Mouse (Mus musculus) lung, embryonic 16.5 days (tissue): ENCODE measurements around the gene Megf8. TPM values are rescaled to one million over a fixed set of nuclear protein-coding genes. Genes with fewer than 3 reads are reported as not detected.
"Not testable (repeated sequence)": the region's sequence is repeated elsewhere in the genome, so short reads cannot be mapped to it uniquely, and the experiment has no call there.

ENCODE experiments used
- ATAC-seq: fragments of 200-750 bp; cut with Nextera tagmentation; 2 replicates; pipeline ENCODE4 v1.8.0; 2017; ENCODE audit warnings: low read depth, mild to moderate bottlenecking, moderate library complexity
- H3K27ac ChIP-seq: fragments of 300-500 bp; sonication (generic); 2 replicates; pipeline ENCODE4 v1.5.1; 2014; ENCODE audit warnings: mild to moderate bottlenecking, control low read depth, low read length
- H3K27me3 ChIP-seq: fragments of 300-500 bp; sonication (generic); 2 replicates; pipeline ENCODE4 v1.6.1; 2014; ENCODE audit warnings: low read depth, low read length, mixed read lengths; ENCODE audit not compliant: control insufficient read depth, insufficient read depth
- H3K36me3 ChIP-seq: fragments of 300-500 bp; sonication (generic); 2 replicates; pipeline ENCODE4 v1.6.1; 2014; ENCODE audit warnings: low read length; ENCODE audit not compliant: control insufficient read depth, insufficient read depth
- H3K4me1 ChIP-seq: fragments of 300-500 bp; sonication (generic); replicated peaks from 2 replicates; pipeline ENCODE4 v1.6.1; 2014; ENCODE audit warnings: low read length, mixed read lengths; ENCODE audit not compliant: control insufficient read depth, insufficient read depth
- H3K4me2 ChIP-seq: fragments of 300-500 bp; sonication (generic); 2 replicates; pipeline ENCODE4 v1.6.1; 2014; ENCODE audit warnings: low read depth, low read length, control low read depth
- H3K4me3 ChIP-seq: fragments of 300-500 bp; sonication (generic); 2 replicates; pipeline ENCODE4 v1.5.1; 2014; ENCODE audit warnings: mild to moderate bottlenecking, low read length, control low read depth
- H3K9ac ChIP-seq: fragments of 300-500 bp; sonication (generic); 2 replicates; pipeline ENCODE4 v1.6.1; 2014; ENCODE audit warnings: low read length, control low read depth
- H3K9me3 ChIP-seq: fragments of 300-500 bp; sonication (generic); 2 replicates; pipeline ENCODE4 v1.6.1; 2016; ENCODE audit warnings: low read length; ENCODE audit not compliant: control insufficient read depth
- WGBS: fragments of 180-500 bp; shearing (Covaris S2); extraction: QIAGEN DNeasy Blood & Tissue Kit; methylation state at CpG from one replicate; pipeline ENCODE4 v1.1.7; 2014; 5-methylcytosine and 5-hydroxymethylcytosine counted together
- polyA plus RNA-seq: library from polyadenylated mRNA; unstranded; fragments of >200 nt; fragmentation: Nextera tagmentation; extraction: Ambion mirVana; gene quantifications from 2 replicates; pipeline ENCODE4 v1.2.1, GENCODE M21; 2015

Megf8 gene
- polyA plus RNA-seq, 1 experiment from 2014 or later = 12.1 TPM

- H3K4me2 ChIP-seq = peak overlapping the region; percentile 77
- H3K4me1 ChIP-seq = peaks cover 22% of the 10 kb centered on the region
- H3K4me3 ChIP-seq = peak overlapping the region; percentile 51
- H3K27me3 ChIP-seq = peaks cover 41% of the 10 kb centered on the region
- H3K9me3 ChIP-seq = no peaks in the 10 kb centered on the region
- no peaks in the 10 kb centered on the region for H3K36me3 ChIP-seq
- H3K27ac ChIP-seq = no peak overlapping the region
- ATAC-seq = no peak
- peak overlapping the region; percentile 49 for H3K9ac ChIP-seq
- WGBS = under 1% methylated on average over 55 of the region's 69 CpGs
Measured at GRCm38 (mm10) chr7:25315306-25316041, 1.5 kb upstream of the Megf8 start.

DNA sequence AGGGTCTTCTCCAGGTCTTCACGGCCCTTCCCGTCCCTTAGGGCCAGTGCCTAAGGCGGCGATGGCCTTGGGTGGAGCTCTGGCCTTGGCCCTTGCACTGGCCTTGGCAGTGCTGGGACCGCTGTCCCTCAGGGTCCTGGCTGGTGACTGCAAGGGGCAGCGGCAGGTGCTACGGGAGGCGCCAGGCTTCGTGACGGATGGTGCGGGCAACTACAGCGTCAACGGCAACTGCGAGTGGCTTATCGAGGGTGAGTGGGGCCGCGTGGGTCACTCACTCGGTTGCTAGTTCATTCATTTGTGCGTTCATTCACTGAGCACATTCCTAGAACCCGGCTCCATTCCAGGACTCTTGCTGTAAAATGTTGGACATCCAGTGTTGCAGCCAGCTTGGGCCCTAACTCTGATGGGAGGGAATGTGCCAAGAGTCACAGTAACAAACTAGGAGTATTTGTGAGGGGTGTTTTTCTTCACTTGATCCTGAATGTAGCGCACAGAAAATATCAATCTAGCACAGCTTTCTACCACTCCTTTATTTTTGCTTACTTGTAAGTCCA lies 559 bp downstream of the Megf8 start:
- no peak for ATAC-seq
- Histone ChIP-seq H3K36me3 (no peaks in the 10 kb centered on the region), H3K4me3 (peak overlapping the region; percentile 55), H3K27ac (peak overlapping the region; percentile 84), H3K27me3 (peaks cover 34% of the 10 kb centered on the region), H3K9me3 (no peaks in the 10 kb centered on the region), H3K9ac (peak overlapping the region; percentile 74), H3K4me1 (peaks cover 30% of the 10 kb centered on the region), H3K4me2 (peak overlapping the region; percentile 78)
- 7% methylated on average over 21 of the region's 21 CpGs for WGBS

GRCm38 (mm10) chr7:25322058-25322484 lies 5.1 kb downstream of the Megf8 start:
- Histone ChIP-seq H3K9ac (peak overlapping the region; percentile 42), H3K27me3 (no peaks in the 10 kb centered on the region), H3K4me2 (peak overlapping the region; percentile 34), H3K27ac (peak overlapping the region; percentile 85), H3K36me3 (no peaks in the 10 kb centered on the region), H3K4me1 (peaks cover 16% of the 10 kb centered on the region), H3K9me3 (no peaks in the 10 kb centered on the region), H3K4me3 (peak overlapping the region; percentile 22; the same call in 1 of the 2 replicates)
- 8% methylated on average over 6 of the region's 6 CpGs for WGBS
- peak; percentile 89 for ATAC-seq

GRCm38 (mm10) chr7:25323219-25323618 lies 6.3 kb downstream of the Megf8 start:
- WGBS = 73% methylated on average over 2 of the region's 2 CpGs
- H3K4me2 ChIP-seq = no peak overlapping the region
- H3K36me3 ChIP-seq = no peaks in the 10 kb centered on the region
- no peak overlapping the region for H3K4me3 ChIP-seq
- no peak for ATAC-seq
- H3K9me3 ChIP-seq = no peaks in the 10 kb centered on the region
- peaks cover 8% of the 10 kb centered on the region for H3K4me1 ChIP-seq
- no peak overlapping the region for H3K9ac ChIP-seq
- no peak overlapping the region for H3K27ac ChIP-seq
- no peaks in the 10 kb centered on the region for H3K27me3 ChIP-seq

DNA sequence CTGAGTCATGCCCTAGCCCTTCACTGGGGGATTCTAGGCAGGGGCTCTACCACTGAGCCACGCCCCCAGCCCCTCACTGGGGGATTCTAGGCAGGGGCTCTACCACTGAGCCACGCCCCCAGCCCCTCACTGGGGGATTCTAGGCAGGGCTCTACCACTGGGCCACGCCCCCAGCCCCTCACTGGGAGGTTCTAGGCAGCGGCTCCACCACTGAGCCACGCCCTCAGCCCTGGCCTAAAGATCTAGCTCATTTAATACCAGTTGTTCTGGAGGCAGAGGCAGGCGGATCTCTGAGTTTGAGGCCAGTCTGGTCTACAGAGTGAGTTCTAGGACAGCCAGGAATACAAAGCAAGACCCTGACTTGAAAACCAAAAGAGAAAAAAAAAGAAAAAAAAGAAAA lies 8.5 kb downstream of the Megf8 start:
- H3K4me2 ChIP-seq, H3K27me3 ChIP-seq, ATAC-seq, H3K9me3 ChIP-seq, H3K4me1 ChIP-seq, H3K4me3 ChIP-seq, H3K36me3 ChIP-seq, H3K9ac ChIP-seq, H3K27ac ChIP-seq: not testable (repeated sequence)
- 87% methylated on average over 6 of the region's 6 CpGs for WGBS

DNA sequence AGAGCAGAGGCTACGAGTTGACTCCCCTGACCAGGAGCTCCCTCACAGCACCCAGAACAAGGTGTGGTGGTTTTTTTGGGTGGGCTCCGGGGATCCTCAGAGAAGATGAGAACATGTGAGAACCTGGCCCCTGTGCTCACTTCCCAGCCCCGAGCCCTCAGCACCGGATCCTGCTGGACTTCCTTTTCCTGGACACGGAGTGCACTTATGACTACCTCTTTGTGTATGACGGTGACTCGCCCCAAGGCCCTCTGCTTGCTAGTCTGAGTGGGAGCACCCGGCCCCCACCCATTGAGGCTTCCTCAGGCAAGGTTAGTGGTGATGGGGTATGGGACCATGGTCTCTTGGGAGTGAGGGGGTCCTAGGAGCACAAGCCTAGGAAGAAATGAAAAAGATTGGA lies 9.3 kb downstream of the Megf8 start:
- Histone ChIP-seq H3K27me3 (no peaks in the 10 kb centered on the region), H3K36me3 (peaks cover 7% of the 10 kb centered on the region; the same call in 1 of the 2 replicates), H3K4me2 (no peak overlapping the region), H3K4me1 (peaks cover 8% of the 10 kb centered on the region), H3K27ac (no peak overlapping the region), H3K9ac (no peak overlapping the region), H3K9me3 (no peaks in the 10 kb centered on the region), H3K4me3 (no peak overlapping the region)
- no peak for ATAC-seq
- WGBS = 65% methylated on average over 8 of the region's 8 CpGs

DNA sequence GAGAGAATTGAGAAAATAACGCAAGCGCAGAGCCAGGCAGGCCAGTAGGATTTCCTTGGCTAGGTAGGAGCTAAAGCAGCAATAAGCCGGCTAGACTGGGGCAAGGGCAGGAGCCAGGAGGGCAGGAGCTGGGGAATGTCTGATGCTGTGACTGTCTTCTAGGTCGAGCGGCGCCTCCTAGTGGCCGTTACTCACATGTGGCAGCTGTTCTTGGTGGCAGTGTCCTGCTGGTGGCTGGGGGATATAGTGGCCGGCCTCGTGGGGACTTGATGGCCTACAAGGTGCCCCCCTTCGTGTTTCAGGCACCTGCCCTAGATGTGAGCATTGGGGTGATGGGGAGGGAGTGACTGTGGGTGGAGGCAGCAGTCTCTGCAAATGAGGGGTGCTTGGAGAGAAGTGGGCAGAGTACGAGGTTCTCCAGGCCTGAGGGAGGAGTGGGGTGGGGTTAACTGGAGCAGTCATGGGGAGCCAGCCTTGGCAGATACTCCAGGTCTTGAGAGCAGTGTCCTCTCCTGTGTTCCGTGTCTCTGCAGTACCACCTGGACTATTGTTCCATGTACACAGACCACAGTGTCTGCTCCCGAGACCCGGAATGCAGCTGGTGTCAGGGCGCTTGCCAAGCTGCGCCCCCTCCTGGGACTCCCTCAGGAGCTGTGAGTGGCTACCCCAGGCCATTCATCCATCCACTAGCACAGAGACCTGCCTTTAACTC lies 16.8 kb downstream of the Megf8 start:
- H3K4me3 ChIP-seq = no peak overlapping the region
- H3K4me2 ChIP-seq = no peak overlapping the region
- H3K9ac ChIP-seq = no peak overlapping the region
- no peaks in the 10 kb centered on the region for H3K27me3 ChIP-seq
- H3K4me1 ChIP-seq = no peaks in the 10 kb centered on the region
- WGBS = 41% methylated on average over 16 of the region's 16 CpGs
- no peaks in the 10 kb centered on the region for H3K9me3 ChIP-seq
- H3K27ac ChIP-seq = no peak overlapping the region
- peak; percentile 81 for ATAC-seq
- H3K36me3 ChIP-seq = peaks cover 19% of the 10 kb centered on the region; the same call in 1 of the 2 replicates

- Histone ChIP-seq H3K27ac (no peak overlapping the region), H3K4me2 (no peak overlapping the region), H3K9me3 (no peaks in the 10 kb centered on the region), H3K36me3 (peaks cover 19% of the 10 kb centered on the region; the same call in 1 of the 2 replicates), H3K9ac (no peak overlapping the region), H3K4me1 (no peaks in the 10 kb centered on the region), H3K4me3 (no peak overlapping the region), H3K27me3 (no peaks in the 10 kb centered on the region)
- peak; percentile 50; the same call in 1 of the 2 replicates for ATAC-seq
- 78% methylated on average over 12 of the region's 12 CpGs for WGBS
Measured at GRCm38 (mm10) chr7:25334472-25334871, 17.5 kb downstream of the Megf8 start.

- Histone ChIP-seq H3K9me3 (no peaks in the 10 kb centered on the region), H3K27ac (no peak overlapping the region), H3K4me2 (no peak overlapping the region), H3K27me3 (no peaks in the 10 kb centered on the region), H3K4me1 (no peaks in the 10 kb centered on the region), H3K4me3 (no peak overlapping the region), H3K9ac (no peak overlapping the region), H3K36me3 (peaks cover 7% of the 10 kb centered on the region)
- WGBS = 86% methylated on average over 9 of the region's 9 CpGs
- no peak for ATAC-seq
Measured at GRCm38 (mm10) chr7:25339329-25339728, 22.4 kb downstream of the Megf8 start.
